Mouse (Mus musculus) ovary, postnatal 14 days (tissue): Measurements from ENCODE around the gene Bst2.
"Not testable (repeated sequence)": the region's sequence is repeated elsewhere in the genome, so short reads cannot be mapped to it uniquely, and the experiment has no call there.

ENCODE experiments used
- DNase-seq: peaks from one replicate; pipeline ENCODE4 v3.0.0; 2022; ENCODE audit warnings: low spot score

Gene Bst2

GRCm38 (mm10) chr8:71558958-71559690 lies 21.9 kb upstream of the Bst2 start:
- peak; percentile 67 for DNase-seq

GRCm38 (mm10) chr8:71558071-71558957 lies 21.1 kb upstream of the Bst2 start, which contains the start of gene Tmem221:
TSS of gene Tmem221 (minus strand) at chr8:71558871.
- no peak for DNase-seq

- DNase-seq: no peak
These were observed 17.4 kb upstream of the Bst2 start for GRCm38 (mm10) chr8:71554644-71555043.

GRCm38 (mm10) chr8:71554001-71554400 lies 16.7 kb upstream of the Bst2 start:
- DNase-seq: no peak

- no peak for DNase-seq
These were observed 15.5 kb upstream of the Bst2 start for GRCm38 (mm10) chr8:71552770-71553169.

GRCm38 (mm10) chr8:71550754-71551153 lies 13.5 kb upstream of the Bst2 start:
- no peak for DNase-seq

GRCm38 (mm10) chr8:71547590-71547989 lies 10.3 kb upstream of the Bst2 start:
- no peak for DNase-seq

GRCm38 (mm10) chr8:71545053-71545452 lies 7.8 kb upstream of the Bst2 start:
- no peak for DNase-seq

- no peak for DNase-seq
These were observed 6.5 kb upstream of the Bst2 start for GRCm38 (mm10) chr8:71543755-71544154.

- peak; percentile 86 for DNase-seq
These were observed 5.5 kb upstream of the Bst2 start, which contains the start of gene Mvb12a for GRCm38 (mm10) chr8:71542632-71543343. TSS of gene Mvb12a (plus strand) at chr8:71542922.

GRCm38 (mm10) chr8:71535663-71536062 lies 1.6 kb downstream of the Bst2 start:
- DNase-seq: no peak

GRCm38 (mm10) chr8:71534263-71534810 lies 2.9 kb downstream of the Bst2 start:
- DNase-seq: no peak

- not testable (repeated sequence) for DNase-seq
These were observed 6.4 kb downstream of the Bst2 start for GRCm38 (mm10) chr8:71530735-71531467.

GRCm38 (mm10) chr8:71528362-71529073 lies 8.7 kb downstream of the Bst2 start:
- no peak for DNase-seq

- DNase-seq: no peak
These were observed 9.9 kb downstream of the Bst2 start for GRCm38 (mm10) chr8:71527162-71527870.

- DNase-seq: no peak
These were observed 11.0 kb downstream of the Bst2 start for GRCm38 (mm10) chr8:71526272-71526671.

- no peak for DNase-seq
These were observed 11.8 kb downstream of the Bst2 start, which contains the start of gene Ccdc194 for GRCm38 (mm10) chr8:71525226-71526050. TSS of gene Ccdc194 (minus strand) at chr8:71525711.

GRCm38 (mm10) chr8:71521634-71522033 lies 15.6 kb downstream of the Bst2 start:
- DNase-seq: peak; percentile 96
